ENCODE assay signal across 21 mouse cellular contexts in genomic region chr12:104959966-104960365, GRCm38 (mm10).
"Had no signal": no experiment of that assay in that cellular context is flagged by ENCODE, and none has a peak within 500 bp of the region (broad histone marks: within the 10 kb centered on the region; RNA-seq: fewer than 3 reads in every experiment).

No protein-coding gene starts in this region.

- H3K9ac ChIP-seq: heart, embryonic 13.5 days; heart, embryonic 15.5 days; hindbrain, embryonic 13.5 days; hindbrain, embryonic 15.5 days; kidney, embryonic 15.5 days; limb, embryonic 13.5 days; limb, embryonic 15.5 days; liver, embryonic 12.5 days; liver, embryonic 14.5 days had no signal

- H3K4me2 ChIP-seq: heart, embryonic 13.5 days; heart, embryonic 15.5 days; hindbrain, embryonic 13.5 days; hindbrain, embryonic 15.5 days; kidney, embryonic 15.5 days; limb, embryonic 13.5 days; limb, embryonic 15.5 days; liver, embryonic 12.5 days had no signal

- H3K27me3 ChIP-seq: limb, embryonic 13.5 days; limb, embryonic 15.5 days; liver, embryonic 12.5 days had no signal

- H3K9me3 ChIP-seq: heart, embryonic 10.5 days; heart, embryonic 15.5 days; hindbrain, embryonic 13.5 days; hindbrain, embryonic 15.5 days; kidney, embryonic 15.5 days; limb, embryonic 15.5 days; liver, embryonic 12.5 days had no signal

- H3K4me1 ChIP-seq: limb, embryonic 15.5 days had no signal

- DNase-seq: gastrocnemius, postnatal 14 days; heart, adult 18-20 months; heart, postnatal 14 days; heart, postnatal 36 days; kidney, adult 11 months; kidney, postnatal 14 days; layer of hippocampus, adult 9-11 months; layer of hippocampus, postnatal 36 days; left cerebral cortex, postnatal 4 days had no signal

- H3K27ac ChIP-seq: heart, embryonic 10.5 days; heart, embryonic 13.5 days; heart, embryonic 15.5 days; hindbrain, embryonic 13.5 days; hindbrain, embryonic 15.5 days; hindbrain, postnatal 0 days; kidney, embryonic 15.5 days; kidney, postnatal 0 days; limb, embryonic 13.5 days; limb, embryonic 15.5 days; liver, embryonic 12.5 days; liver, embryonic 14.5 days had no signal

- H3K4me3 ChIP-seq: heart, embryonic 10.5 days; heart, embryonic 13.5 days; heart, embryonic 15.5 days; hindbrain, embryonic 13.5 days; hindbrain, embryonic 15.5 days; kidney, embryonic 15.5 days; limb, embryonic 13.5 days; limb, embryonic 15.5 days; liver, embryonic 12.5 days had no signal

- H3K36me3 ChIP-seq: heart, embryonic 10.5 days; heart, embryonic 13.5 days; heart, embryonic 15.5 days; hindbrain, embryonic 13.5 days; hindbrain, embryonic 15.5 days; kidney, embryonic 15.5 days; limb, embryonic 13.5 days had no signal
